Comparison of ENCODE assay signal across 8 mouse cellular contexts in the genomic region with DNA sequence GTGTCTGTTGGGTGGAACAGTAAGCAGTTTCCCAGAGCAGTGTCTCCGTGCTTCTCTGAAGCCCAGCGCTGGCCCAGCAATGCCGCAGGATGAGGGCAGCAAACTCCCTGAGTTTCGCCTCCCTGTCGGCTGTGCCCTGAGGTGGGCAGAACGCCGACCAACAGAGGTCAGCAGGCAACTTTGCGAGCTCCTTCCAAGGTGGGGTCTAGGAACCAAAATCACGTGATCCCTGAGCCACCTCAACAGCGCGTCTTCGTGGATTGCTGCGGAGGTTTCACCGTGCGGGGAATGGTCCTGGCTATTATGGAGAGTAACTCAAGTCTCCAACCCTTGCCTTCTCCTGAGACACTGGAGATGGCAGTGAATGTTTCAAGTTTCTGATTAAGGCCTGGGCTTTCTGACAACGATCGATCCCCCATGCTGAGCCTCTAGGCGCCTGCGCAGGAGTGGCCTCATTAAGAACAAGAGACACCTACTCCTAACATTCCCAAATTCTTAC. TPM values are rescaled to one million over a fixed set of nuclear protein-coding genes. Genes with fewer than 3 reads are reported as not detected.
DNase-seq lines count a peak whose midpoint lies in the region; ATAC-seq and TF ChIP-seq lines count a peak whose summit lies in the region.

No protein-coding gene starts in this region.

- no peak for ATAC-seq in heart, embryonic 15.5 days (replicated peaks; ENCODE audit: insufficient number of reproducible peaks, insufficient read depth, low FRiP score, low read depth)
- ATAC-seq in forebrain, postnatal 0 days = no peak
- no peak for ATAC-seq in liver, embryonic 12.5 days
- ATAC-seq in erythroid progenitor cell, adult 5-6 weeks (replicated peaks; ENCODE audit: low FRiP score, poor library complexity, severe bottlenecking) = no peak

- peak overlapping the region; percentile 42 for H3K4me3 ChIP-seq in heart, embryonic 15.5 days
- H3K4me3 ChIP-seq in forebrain, postnatal 0 days (ENCODE audit: low read depth, low read length) = peak overlapping the region; percentile 38
- H3K4me3 ChIP-seq in liver, embryonic 12.5 days = peak overlapping the region; percentile 23
- H3K4me3 ChIP-seq in thymus, adult 2 months (ENCODE audit: control insufficient read depth, insufficient read depth, low read length) = no peak overlapping the region

- 16% methylated on average over 19 of the region's 19 CpGs for WGBS in heart, embryonic 15.5 days
- WGBS in forebrain, postnatal 0 days = 18% methylated on average over 19 of the region's 19 CpGs
- 16% methylated on average over 19 of the region's 19 CpGs for WGBS in liver, embryonic 12.5 days (ENCODE audit: insufficient replicate concordance)
- WGBS in thymus, adult 2 months = 86% methylated on average over 19 of the region's 19 CpGs

- no peaks in the 10 kb centered on the region for H3K36me3 ChIP-seq in heart, embryonic 15.5 days
- H3K36me3 ChIP-seq in forebrain, postnatal 0 days (ENCODE audit: insufficient read depth) = no peaks in the 10 kb centered on the region
- no peaks in the 10 kb centered on the region for H3K36me3 ChIP-seq in liver, embryonic 12.5 days
- H3K36me3 ChIP-seq in thymus, adult 2 months (ENCODE audit: control insufficient read depth, insufficient read depth, low read length) = no peaks in the 10 kb centered on the region

- H3K4me2 ChIP-seq in heart, embryonic 15.5 days = peak overlapping the region; percentile 65
- peak overlapping the region; percentile 60 for H3K4me2 ChIP-seq in forebrain, postnatal 0 days (ENCODE audit: low read depth)
- H3K4me2 ChIP-seq in liver, embryonic 12.5 days = peak overlapping the region; percentile 47

- no peak for TF ChIP-seq CTCF in forebrain, postnatal 0 days (IDR thresholded peaks at IDR 0.05; ENCODE audit: low read depth)
- TF ChIP-seq CTCF in thymus, adult 2 months (IDR thresholded peaks at IDR 0.05; ENCODE audit: borderline replicate concordance, control insufficient read depth, extremely low read depth, insufficient read depth, low read length, poor library complexity) = no peak

- no peak overlapping the region for H3K27ac ChIP-seq in heart, embryonic 15.5 days
- no peak overlapping the region for H3K27ac ChIP-seq in forebrain, postnatal 0 days (ENCODE audit: low read depth, low read length)
- H3K27ac ChIP-seq in liver, embryonic 12.5 days = no peak overlapping the region
- no peak overlapping the region for H3K27ac ChIP-seq in thymus, adult 2 months (ENCODE audit: control insufficient read depth, insufficient read depth, low read length)

- intact Hi-C loops in heart, postnatal 10 days (cut with DNase I) = no loop called here

- TF ChIP-seq POLR2A in thymus, adult 2 months (IDR thresholded peaks at IDR 0.05; ENCODE audit: control insufficient read depth, extremely low read depth, insufficient read depth, low read length, poor library complexity) = no peak

- DNase-seq in heart, postnatal 10 days = no peak
- DNase-seq in cerebellum, adult 18-20 months = peak; percentile 35 to 44
- peak; percentile 46 for DNase-seq in forebrain, postnatal 0 days
- DNase-seq in right cerebral cortex, postnatal 4 days = peak; percentile 13
- DNase-seq in thymus, adult 2 months = no peak

- no peaks in the 10 kb centered on the region for H3K9me3 ChIP-seq in heart, embryonic 15.5 days (replicated peaks)
- no peaks in the 10 kb centered on the region for H3K9me3 ChIP-seq in forebrain, postnatal 0 days (ENCODE audit: low read length)
- H3K9me3 ChIP-seq in liver, embryonic 12.5 days (replicated peaks) = no peaks in the 10 kb centered on the region

- H3K4me1 ChIP-seq in heart, embryonic 15.5 days (replicated peaks) = no peaks in the 10 kb centered on the region; the same call in 1 of the 2 replicates
- H3K4me1 ChIP-seq in forebrain, postnatal 0 days (ENCODE audit: insufficient read depth) = no peaks in the 10 kb centered on the region
- H3K4me1 ChIP-seq in liver, embryonic 12.5 days = peaks cover 25% of the 10 kb centered on the region
- H3K4me1 ChIP-seq in thymus, adult 2 months (replicated peaks; ENCODE audit: control insufficient read depth, insufficient read depth, low read length) = peaks cover 11% of the 10 kb centered on the region

- peak overlapping the region; percentile 32 for H3K9ac ChIP-seq in heart, embryonic 15.5 days
- H3K9ac ChIP-seq in forebrain, postnatal 0 days = peak overlapping the region; percentile 36
- H3K9ac ChIP-seq in liver, embryonic 12.5 days = no peak overlapping the region

- no peaks in the 10 kb centered on the region for H3K27me3 ChIP-seq in heart, embryonic 15.5 days
- H3K27me3 ChIP-seq in forebrain, postnatal 0 days (ENCODE audit: insufficient read depth, low read length) = no peaks in the 10 kb centered on the region
- H3K27me3 ChIP-seq in liver, embryonic 12.5 days (replicated peaks) = no peaks in the 10 kb centered on the region
- no peaks in the 10 kb centered on the region for H3K27me3 ChIP-seq in thymus, adult 2 months (ENCODE audit: control insufficient read depth, insufficient read depth, low read length)

RNA-seq across cellular contexts. Expression of a gene that starts 23.2 kb away (rescaled TPM):
- 10.8 and 14.5 TPM in 2 replicates for polyA plus RNA-seq in heart, embryonic 15.5 days (2015; fragmentation: Nextera tagmentation; extraction: Ambion mirVana)
- total RNA-seq in heart, postnatal 10 days (2021) = 10 to 100 TPM; 28.5 to 29.4 TPM
- 92.4 and 116 TPM in 2 replicates for total RNA-seq in forebrain, postnatal 0 days (2014; rRNA removed)
- polyA plus RNA-seq in forebrain, postnatal 0 days (2015; fragmentation: Nextera tagmentation; extraction: Ambion mirVana) = 14.1 and 24.8 TPM in 2 replicates
- polyA plus RNA-seq in liver, embryonic 12.5 days (2016; fragmentation: Nextera tagmentation; extraction: Ambion mirVana) = 17.4 and 17.5 TPM in 2 replicates
- total RNA-seq in erythroid progenitor cell, adult 5-6 weeks (2015; ENCODE audit: low replicate concordance) = 37.1 and 59.1 TPM in 2 replicates
- total RNA-seq in erythroid progenitor cell, adult 5-6 weeks (2017; ENCODE audit: low replicate concordance) = 44.7 and 50.4 TPM in 2 replicates
- polyA plus RNA-seq in thymus, adult 2 months (2012; rRNA removed) = 113 and 166 TPM in 2 replicates

RNA-seq across cellular contexts. Expression of a gene that starts 43.9 kb away (rescaled TPM):
- polyA plus RNA-seq in heart, embryonic 15.5 days (2015; fragmentation: Nextera tagmentation; extraction: Ambion mirVana) = 16.0 and 18.7 TPM in 2 replicates
- 10 to 100 TPM; 23.9 to 27.0 TPM for total RNA-seq in heart, postnatal 10 days (2021)
- 32.6 and 45.7 TPM in 2 replicates for total RNA-seq in forebrain, postnatal 0 days (2014; rRNA removed)
- polyA plus RNA-seq in forebrain, postnatal 0 days (2015; fragmentation: Nextera tagmentation; extraction: Ambion mirVana) = 10.7 and 18.5 TPM in 2 replicates
- polyA plus RNA-seq in liver, embryonic 12.5 days (2016; fragmentation: Nextera tagmentation; extraction: Ambion mirVana) = 22.2 and 22.7 TPM in 2 replicates
- total RNA-seq in erythroid progenitor cell, adult 5-6 weeks (2015; ENCODE audit: low replicate concordance) = 103 and 135 TPM in 2 replicates
- total RNA-seq in erythroid progenitor cell, adult 5-6 weeks (2017; ENCODE audit: low replicate concordance) = 105 and 112 TPM in 2 replicates
- 34.9 and 36.2 TPM in 2 replicates for polyA plus RNA-seq in thymus, adult 2 months (2012; rRNA removed)

Comparison
In these comparisons a context has a peak if more than half of its experiments do, and no peak if none do; other contexts are left out.
1. DNase-seq: peak in cerebellum, adult 18-20 months (2 of 2), forebrain, postnatal 0 days (single experiment) and right cerebral cortex, postnatal 4 days (single experiment); none in heart, postnatal 10 days (0 of 2) and thymus, adult 2 months (single experiment).
2. Peak in every context shown above with its lines, with median percentiles within 50 percentile points of each other: H3K4me2 ChIP-seq.